In genomic region chr16:88060936-88061335, GRCm38 (mm10) we compare ENCODE assay signal across 24 mouse cellular contexts.
DNase-seq lines count a peak whose midpoint lies in the region; ATAC-seq and TF ChIP-seq lines count a peak whose summit lies in the region.
"Had no signal": no experiment of that assay in that cellular context is flagged by ENCODE, and none has a peak within 500 bp of the region (broad histone marks: within the 10 kb centered on the region; RNA-seq: fewer than 3 reads in every experiment).

No protein-coding gene starts in this region.

- H3K36me3 ChIP-seq in forebrain, embryonic 11.5 days (ENCODE audit: control insufficient read depth, insufficient read depth, low read length): no peaks in the 10 kb centered on the region
- no peaks in the 10 kb centered on the region for H3K36me3 ChIP-seq in forebrain, embryonic 15.5 days
- H3K36me3 ChIP-seq in forebrain, embryonic 13.5 days (ENCODE audit: poor library complexity, severe bottlenecking): no peaks in the 10 kb centered on the region
- no peaks in the 10 kb centered on the region for H3K36me3 ChIP-seq in forebrain, postnatal 0 days (ENCODE audit: insufficient read depth)
- H3K36me3 ChIP-seq: embryonic facial prominence, embryonic 13.5 days; embryonic facial prominence, embryonic 15.5 days; G1E had no signal

- TF ChIP-seq POLR2A in brain, embryonic 14.5 days (IDR thresholded peaks at IDR 0.05; ENCODE audit: borderline replicate concordance, extremely low read depth, insufficient read depth, insufficient read length, poor library complexity, severe bottlenecking): no peak

- H3K27me3 ChIP-seq in forebrain, embryonic 11.5 days (ENCODE audit: control insufficient read depth, insufficient read depth, low read length): no peaks in the 10 kb centered on the region
- no peaks in the 10 kb centered on the region for H3K27me3 ChIP-seq in forebrain, embryonic 15.5 days
- H3K27me3 ChIP-seq in forebrain, embryonic 13.5 days: no peaks in the 10 kb centered on the region
- no peaks in the 10 kb centered on the region for H3K27me3 ChIP-seq in forebrain, postnatal 0 days (ENCODE audit: insufficient read depth, low read length)
- H3K27me3 ChIP-seq: CH12.LX; embryonic facial prominence, embryonic 13.5 days; embryonic facial prominence, embryonic 15.5 days; Patski had no signal

- no peaks in the 10 kb centered on the region for H3K4me1 ChIP-seq in forebrain, embryonic 11.5 days (replicated peaks; ENCODE audit: control insufficient read depth, insufficient read depth, low read length)
- H3K4me1 ChIP-seq in forebrain, embryonic 15.5 days: no peaks in the 10 kb centered on the region
- 0 out of 2 replicates have a peak, but pooled peaks cover 4% of the 10 kb centered on the region for H3K4me1 ChIP-seq in forebrain, embryonic 13.5 days
- H3K4me1 ChIP-seq in forebrain, postnatal 0 days (ENCODE audit: insufficient read depth): no peaks in the 10 kb centered on the region
- H3K4me1 ChIP-seq: embryonic facial prominence, embryonic 13.5 days; embryonic facial prominence, embryonic 15.5 days had no signal

- peak; percentile 76 for ATAC-seq in forebrain, embryonic 11.5 days (replicated peaks; ENCODE audit: low FRiP score)
- no peak for ATAC-seq in forebrain, embryonic 15.5 days (replicated peaks)
- peak; percentile 53; the same call in 1 of the 2 replicates for ATAC-seq in forebrain, embryonic 13.5 days
- no peak for ATAC-seq in forebrain, postnatal 0 days
- ATAC-seq: activated CD4-positive, CD25-positive, alpha-beta regulatory T cell, adult 4 months; CD4-positive, CD25-positive, alpha-beta regulatory T cell, adult 4 months; Patski had no signal

- no peak overlapping the region for H3K9ac ChIP-seq in forebrain, embryonic 11.5 days (ENCODE audit: low read length)
- no peak overlapping the region for H3K9ac ChIP-seq in forebrain, embryonic 15.5 days (replicated peaks)
- H3K9ac ChIP-seq in forebrain, embryonic 13.5 days: no peak overlapping the region
- no peak overlapping the region for H3K9ac ChIP-seq in forebrain, postnatal 0 days
- H3K9ac ChIP-seq: embryonic facial prominence, embryonic 13.5 days; embryonic facial prominence, embryonic 15.5 days had no signal

- WGBS in forebrain, embryonic 11.5 days: 66% methylated on average over 3 of the region's 3 CpGs
- WGBS in forebrain, embryonic 15.5 days: 42% methylated on average over 3 of the region's 3 CpGs
- 49% methylated on average over 3 of the region's 3 CpGs for WGBS in forebrain, embryonic 13.5 days
- 49% methylated on average over 3 of the region's 3 CpGs for WGBS in forebrain, postnatal 0 days

- H3K4me2 ChIP-seq in forebrain, embryonic 11.5 days (ENCODE audit: low read depth, low read length, severe bottlenecking): no peak overlapping the region
- no peak overlapping the region for H3K4me2 ChIP-seq in forebrain, embryonic 15.5 days (replicated peaks)
- H3K4me2 ChIP-seq in forebrain, embryonic 13.5 days: no peak overlapping the region
- no peak overlapping the region for H3K4me2 ChIP-seq in forebrain, postnatal 0 days (ENCODE audit: low read depth)
- H3K4me2 ChIP-seq: embryonic facial prominence, embryonic 13.5 days; embryonic facial prominence, embryonic 15.5 days had no signal

- no peak for DNase-seq in forebrain, embryonic 11.5 days (ENCODE audit: low spot score)
- DNase-seq in forebrain, postnatal 0 days: no peak
- DNase-seq in brain, embryonic 14.5 days (ENCODE audit: low read depth): peak; percentile 47
- DNase-seq: adrenal gland, adult 8-10 months; adrenal gland, postnatal 14 days; adrenal gland, postnatal 36 days; B cell, adult 2 months; cerebellum, adult 11 months; cerebellum, adult 18-20 months; cerebellum, adult 8-10 months; cerebellum, adult 9-11 months; cerebellum, postnatal 14 days; cerebellum, postnatal 36 days; embryo, embryonic 11 days had no signal

- no peaks in the 10 kb centered on the region for H3K9me3 ChIP-seq in forebrain, embryonic 11.5 days (ENCODE audit: control insufficient read depth, low read length)
- H3K9me3 ChIP-seq in forebrain, embryonic 15.5 days: no peaks in the 10 kb centered on the region
- H3K9me3 ChIP-seq in forebrain, embryonic 13.5 days (replicated peaks): no peaks in the 10 kb centered on the region
- no peaks in the 10 kb centered on the region for H3K9me3 ChIP-seq in forebrain, postnatal 0 days (ENCODE audit: low read length)
- H3K9me3 ChIP-seq: embryonic facial prominence, embryonic 13.5 days; embryonic facial prominence, embryonic 15.5 days had no signal

- no peak for TF ChIP-seq CTCF in forebrain, postnatal 0 days (IDR thresholded peaks at IDR 0.05; ENCODE audit: low read depth)
- no peak for TF ChIP-seq CTCF in brain, embryonic 14.5 days (IDR thresholded peaks at IDR 0.05; ENCODE audit: borderline replicate concordance, extremely low read depth, insufficient read depth, insufficient read length)

- H3K4me3 ChIP-seq in forebrain, embryonic 11.5 days (ENCODE audit: low read depth, low read length): no peak overlapping the region
- H3K4me3 ChIP-seq in forebrain, embryonic 15.5 days: no peak overlapping the region
- no peak overlapping the region for H3K4me3 ChIP-seq in forebrain, embryonic 13.5 days
- H3K4me3 ChIP-seq in forebrain, postnatal 0 days (ENCODE audit: low read depth, low read length): no peak overlapping the region
- H3K4me3 ChIP-seq: embryonic facial prominence, embryonic 13.5 days; embryonic facial prominence, embryonic 15.5 days; erythroblast, embryonic 14.5 days had no signal

- H3K27ac ChIP-seq in forebrain, embryonic 11.5 days (ENCODE audit: low read depth, low read length): no peak overlapping the region
- no peak overlapping the region for H3K27ac ChIP-seq in forebrain, embryonic 15.5 days (replicated peaks)
- no peak overlapping the region for H3K27ac ChIP-seq in forebrain, embryonic 13.5 days
- no peak overlapping the region for H3K27ac ChIP-seq in forebrain, postnatal 0 days (ENCODE audit: low read depth, low read length)
- H3K27ac ChIP-seq: embryonic facial prominence, embryonic 13.5 days; embryonic facial prominence, embryonic 15.5 days had no signal

Comparison
In these comparisons a context has a peak if more than half of its experiments do, and no peak if none do; other contexts are left out.
1. ATAC-seq: peak in forebrain, embryonic 11.5 days (single experiment) and forebrain, embryonic 13.5 days (single experiment); none in forebrain, embryonic 15.5 days (single experiment) and forebrain, postnatal 0 days (single experiment).